Mouse (Mus musculus): Measurements from ENCODE around the gene Plg. TPM values are rescaled to one million over a fixed set of nuclear protein-coding genes. Genes with fewer than 3 reads are reported as not detected.
A peak's percentile ranks its signal among the peaks of the same experiment; 100 is the strongest.

Plg gene
- polyA plus RNA-seq, 1 experiment from 2014 or later, result 0.08 TPM

- no peak overlapping the region for H3K9ac ChIP-seq (replicated peaks; ENCODE audit: low read depth, low read length)
- WGBS, result 74% methylated on average over 11 of the region's 11 CpGs
- H3K9me3 ChIP-seq (ENCODE audit: control insufficient read depth, low read length), result no peaks in the 10 kb centered on the region
- H3K4me3 ChIP-seq (replicated peaks; ENCODE audit: low read length), result no peak overlapping the region
- H3K27me3 ChIP-seq (replicated peaks; ENCODE audit: control insufficient read depth, insufficient read depth, low read length), result no peaks in the 10 kb centered on the region
- no peak for ATAC-seq
- no peak overlapping the region for H3K4me2 ChIP-seq (ENCODE audit: low read length)
- H3K36me3 ChIP-seq (ENCODE audit: control insufficient read depth, insufficient read depth), result no peaks in the 10 kb centered on the region
- peaks cover 3% of the 10 kb centered on the region; the same call in 1 of the 2 replicates for H3K4me1 ChIP-seq (replicated peaks; ENCODE audit: control insufficient read depth, insufficient read depth, low read length)
- no peak overlapping the region for H3K27ac ChIP-seq (ENCODE audit: low read length)
These were observed 14.6 kb upstream of the Plg start for GRCm38 (mm10) chr17:12363601-12364425.

DNA sequence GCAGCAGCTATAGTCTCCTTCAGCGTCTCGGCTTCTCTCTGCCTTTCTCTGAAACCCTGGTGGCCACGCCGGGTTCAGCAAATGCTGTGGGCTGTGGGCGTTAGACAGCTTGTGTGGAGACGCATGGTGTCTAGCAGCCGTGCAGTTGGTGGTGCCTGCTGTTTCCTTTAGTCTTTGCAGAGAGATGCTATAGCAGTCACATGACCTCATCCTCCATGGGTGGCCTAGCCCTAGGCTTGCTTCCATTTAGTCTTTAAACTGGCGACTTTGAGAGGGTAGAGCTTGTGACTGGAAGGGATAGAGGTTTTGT lies 14.0 kb upstream of the Plg start:
- Histone ChIP-seq H3K9me3 (ENCODE audit: control insufficient read depth, low read length) (no peaks in the 10 kb centered on the region), H3K4me1 (replicated peaks; ENCODE audit: control insufficient read depth, insufficient read depth, low read length) (peaks cover 3% of the 10 kb centered on the region; the same call in 1 of the 2 replicates), H3K27ac (ENCODE audit: low read length) (no peak overlapping the region), H3K27me3 (replicated peaks; ENCODE audit: control insufficient read depth, insufficient read depth, low read length) (no peaks in the 10 kb centered on the region), H3K4me3 (replicated peaks; ENCODE audit: low read length) (no peak overlapping the region), H3K9ac (replicated peaks; ENCODE audit: low read depth, low read length) (no peak overlapping the region), H3K36me3 (ENCODE audit: control insufficient read depth, insufficient read depth) (no peaks in the 10 kb centered on the region), H3K4me2 (ENCODE audit: low read length) (no peak overlapping the region)
- WGBS, result 34% methylated on average over 8 of the region's 8 CpGs
- 0 out of 2 replicates have a peak, but pooled peaks have one; percentile 49 for ATAC-seq

GRCm38 (mm10) chr17:12367373-12367930 lies 11.0 kb upstream of the Plg start:
- 35% methylated on average over 5 of the region's 5 CpGs for WGBS
- H3K9ac ChIP-seq (replicated peaks; ENCODE audit: low read depth, low read length), result no peak overlapping the region
- peaks cover 3% of the 10 kb centered on the region; the same call in 1 of the 2 replicates for H3K4me1 ChIP-seq (replicated peaks; ENCODE audit: control insufficient read depth, insufficient read depth, low read length)
- no peak overlapping the region for H3K27ac ChIP-seq (ENCODE audit: low read length)
- no peaks in the 10 kb centered on the region for H3K9me3 ChIP-seq (ENCODE audit: control insufficient read depth, low read length)
- H3K36me3 ChIP-seq (ENCODE audit: control insufficient read depth, insufficient read depth), result no peaks in the 10 kb centered on the region
- ATAC-seq, result peak; percentile 83
- H3K4me2 ChIP-seq (ENCODE audit: low read length), result no peak overlapping the region
- no peaks in the 10 kb centered on the region for H3K27me3 ChIP-seq (replicated peaks; ENCODE audit: control insufficient read depth, insufficient read depth, low read length)
- no peak overlapping the region for H3K4me3 ChIP-seq (replicated peaks; ENCODE audit: low read length)

DNA sequence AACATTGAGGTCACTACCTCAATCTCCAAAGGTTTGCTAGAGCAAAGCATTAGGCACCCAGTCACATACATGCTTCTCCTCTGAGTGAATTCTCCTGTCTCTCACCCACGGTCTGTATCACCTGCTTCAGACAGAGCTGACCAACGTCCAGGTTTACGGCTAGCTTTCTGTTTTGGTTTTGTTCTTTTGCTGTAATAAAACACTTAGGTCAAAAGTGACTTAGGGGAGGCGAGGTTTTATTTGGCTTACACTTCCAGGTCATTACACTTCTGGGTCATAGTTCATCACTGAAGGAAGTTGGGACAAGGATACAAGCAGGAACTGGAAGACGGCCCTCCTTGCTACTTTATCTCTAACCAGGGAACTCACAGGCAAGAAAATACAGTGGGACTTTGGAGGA lies 9.0 kb upstream of the Plg start:
- Histone ChIP-seq H3K4me3 (replicated peaks; ENCODE audit: low read length) (no peak overlapping the region), H3K27me3 (replicated peaks; ENCODE audit: control insufficient read depth, insufficient read depth, low read length) (no peaks in the 10 kb centered on the region), H3K9ac (replicated peaks; ENCODE audit: low read depth, low read length) (no peak overlapping the region), H3K9me3 (ENCODE audit: control insufficient read depth, low read length) (no peaks in the 10 kb centered on the region), H3K36me3 (ENCODE audit: control insufficient read depth, insufficient read depth) (no peaks in the 10 kb centered on the region), H3K4me1 (replicated peaks; ENCODE audit: control insufficient read depth, insufficient read depth, low read length) (peaks cover under 1% of the 10 kb centered on the region; the same call in 1 of the 2 replicates), H3K4me2 (ENCODE audit: low read length) (no peak overlapping the region), H3K27ac (ENCODE audit: low read length) (no peak overlapping the region)
- no peak for ATAC-seq
- WGBS, result 85% methylated on average over 5 of the region's 5 CpGs

DNA sequence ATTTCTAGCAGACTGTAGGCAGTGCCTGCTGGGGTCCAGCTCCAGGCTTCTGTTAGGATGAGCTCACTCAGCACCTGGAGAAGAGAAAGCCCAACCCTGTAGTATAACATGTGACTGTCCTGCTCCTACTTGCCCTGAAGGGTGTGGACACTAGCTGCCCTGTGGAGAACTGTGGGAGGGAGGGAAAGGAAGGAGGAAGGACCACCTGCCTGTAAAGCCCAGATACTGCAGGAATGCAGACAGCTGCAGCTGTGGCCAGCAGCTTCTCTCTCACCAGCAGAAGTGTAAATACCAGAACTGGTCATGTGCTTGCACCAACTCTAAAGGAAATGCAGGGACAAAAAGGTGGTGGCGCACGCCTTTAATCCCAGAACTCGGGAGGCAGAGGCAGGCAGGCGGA lies 8.1 kb upstream of the Plg start:
- H3K4me3 ChIP-seq (replicated peaks; ENCODE audit: low read length), result no peak overlapping the region
- H3K9ac ChIP-seq (replicated peaks; ENCODE audit: low read depth, low read length), result no peak overlapping the region
- no peak overlapping the region for H3K27ac ChIP-seq (ENCODE audit: low read length)
- H3K27me3 ChIP-seq (replicated peaks; ENCODE audit: control insufficient read depth, insufficient read depth, low read length), result no peaks in the 10 kb centered on the region
- no peaks in the 10 kb centered on the region for H3K4me1 ChIP-seq (replicated peaks; ENCODE audit: control insufficient read depth, insufficient read depth, low read length)
- no peak overlapping the region for H3K4me2 ChIP-seq (ENCODE audit: low read length)
- ATAC-seq, result no peak
- 83% methylated on average over 4 of the region's 4 CpGs for WGBS
- no peaks in the 10 kb centered on the region for H3K36me3 ChIP-seq (ENCODE audit: control insufficient read depth, insufficient read depth)
- H3K9me3 ChIP-seq (ENCODE audit: control insufficient read depth, low read length), result no peaks in the 10 kb centered on the region

GRCm38 (mm10) chr17:12371310-12371925 lies 7.0 kb upstream of the Plg start:
- H3K4me2 ChIP-seq (ENCODE audit: low read length), result peak overlapping the region; percentile 9; the same call in 1 of the 2 replicates
- no peak overlapping the region for H3K9ac ChIP-seq (replicated peaks; ENCODE audit: low read depth, low read length)
- no peak overlapping the region for H3K4me3 ChIP-seq (replicated peaks; ENCODE audit: low read length)
- H3K9me3 ChIP-seq (ENCODE audit: control insufficient read depth, low read length), result no peaks in the 10 kb centered on the region
- 36% methylated on average over 10 of the region's 10 CpGs for WGBS
- no peaks in the 10 kb centered on the region for H3K27me3 ChIP-seq (replicated peaks; ENCODE audit: control insufficient read depth, insufficient read depth, low read length)
- no peak for ATAC-seq
- H3K27ac ChIP-seq (ENCODE audit: low read length), result no peak overlapping the region
- H3K4me1 ChIP-seq (replicated peaks; ENCODE audit: control insufficient read depth, insufficient read depth, low read length), result no peaks in the 10 kb centered on the region
- H3K36me3 ChIP-seq (ENCODE audit: control insufficient read depth, insufficient read depth), result no peaks in the 10 kb centered on the region

DNA sequence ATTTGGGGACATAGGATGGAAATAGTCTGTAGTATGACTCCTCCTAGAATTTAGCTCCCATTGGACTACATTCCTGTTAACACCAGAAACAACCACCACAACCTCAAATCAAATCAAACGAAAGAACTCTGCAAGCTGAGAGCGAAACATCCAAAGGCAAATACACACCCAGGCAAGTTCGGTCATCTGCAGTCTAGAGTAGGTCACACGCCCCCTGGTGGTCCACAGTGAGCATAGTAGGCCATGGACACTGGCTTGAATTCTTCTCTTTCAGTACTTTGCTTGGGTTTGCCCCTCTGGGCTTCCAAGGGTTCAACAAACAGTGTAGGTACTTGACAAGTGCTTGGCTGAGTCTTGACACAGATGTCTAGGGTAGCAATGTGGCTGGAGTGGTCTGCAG lies 6.4 kb upstream of the Plg start:
- H3K4me3 ChIP-seq (replicated peaks; ENCODE audit: low read length), result no peak overlapping the region
- peak; percentile 36 for ATAC-seq
- no peaks in the 10 kb centered on the region for H3K9me3 ChIP-seq (ENCODE audit: control insufficient read depth, low read length)
- H3K27ac ChIP-seq (ENCODE audit: low read length), result no peak overlapping the region
- no peak overlapping the region for H3K9ac ChIP-seq (replicated peaks; ENCODE audit: low read depth, low read length)
- no peaks in the 10 kb centered on the region for H3K36me3 ChIP-seq (ENCODE audit: control insufficient read depth, insufficient read depth)
- no peaks in the 10 kb centered on the region for H3K27me3 ChIP-seq (replicated peaks; ENCODE audit: control insufficient read depth, insufficient read depth, low read length)
- H3K4me2 ChIP-seq (ENCODE audit: low read length), result no peak overlapping the region
- no peaks in the 10 kb centered on the region for H3K4me1 ChIP-seq (replicated peaks; ENCODE audit: control insufficient read depth, insufficient read depth, low read length)
- 20% methylated on average over 4 of the region's 4 CpGs for WGBS

DNA sequence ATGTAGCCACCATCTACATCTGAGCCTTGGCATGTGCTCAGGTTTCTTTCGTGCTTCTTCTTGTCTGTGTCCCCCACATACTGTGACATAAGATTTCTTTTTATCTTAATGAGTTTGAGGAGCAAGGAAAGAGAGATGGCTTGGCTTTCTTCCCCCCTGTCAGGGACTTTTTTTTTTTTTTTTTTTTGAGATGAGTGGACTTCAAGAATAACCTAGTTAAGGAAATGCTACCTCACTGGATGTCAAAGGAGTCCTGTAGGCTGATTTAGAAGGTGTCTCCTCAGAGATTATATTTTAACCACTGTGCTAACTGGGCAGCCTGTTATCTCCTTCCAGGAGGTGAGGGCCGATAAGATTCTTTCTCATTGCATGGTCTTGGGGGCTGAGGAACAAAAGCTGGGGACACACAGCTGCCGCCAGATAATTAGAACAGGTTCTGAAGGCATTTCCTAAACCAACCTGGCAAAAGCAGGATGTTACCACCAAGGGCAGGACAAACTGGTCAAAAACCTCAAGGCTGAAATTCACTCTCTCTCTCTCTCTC lies 4.7 kb upstream of the Plg start:
- WGBS, result 62% methylated on average over 3 of the region's 3 CpGs
- Histone ChIP-seq H3K4me2 (ENCODE audit: low read length) (no peak overlapping the region), H3K4me3 (replicated peaks; ENCODE audit: low read length) (no peak overlapping the region), H3K27ac (ENCODE audit: low read length) (no peak overlapping the region), H3K27me3 (replicated peaks; ENCODE audit: control insufficient read depth, insufficient read depth, low read length) (no peaks in the 10 kb centered on the region), H3K4me1 (replicated peaks; ENCODE audit: control insufficient read depth, insufficient read depth, low read length) (no peaks in the 10 kb centered on the region), H3K9me3 (ENCODE audit: control insufficient read depth, low read length) (no peaks in the 10 kb centered on the region), H3K9ac (replicated peaks; ENCODE audit: low read depth, low read length) (no peak overlapping the region), H3K36me3 (ENCODE audit: control insufficient read depth, insufficient read depth) (no peaks in the 10 kb centered on the region)
- ATAC-seq, result no peak

- Histone ChIP-seq H3K4me1 (replicated peaks; ENCODE audit: control insufficient read depth, insufficient read depth, low read length) (no peaks in the 10 kb centered on the region), H3K4me2 (ENCODE audit: low read length) (no peak overlapping the region), H3K27me3 (replicated peaks; ENCODE audit: control insufficient read depth, insufficient read depth, low read length) (no peaks in the 10 kb centered on the region), H3K4me3 (replicated peaks; ENCODE audit: low read length) (no peak overlapping the region), H3K27ac (ENCODE audit: low read length) (no peak overlapping the region), H3K36me3 (ENCODE audit: control insufficient read depth, insufficient read depth) (no peaks in the 10 kb centered on the region), H3K9ac (replicated peaks; ENCODE audit: low read depth, low read length) (no peak overlapping the region), H3K9me3 (ENCODE audit: control insufficient read depth, low read length) (no peaks in the 10 kb centered on the region)
- WGBS, result 90% methylated on average over 4 of the region's 4 CpGs
- ATAC-seq, result no peak
These were observed 1.9 kb downstream of the Plg start for GRCm38 (mm10) chr17:12380287-12380686.
